Mouse (Mus musculus): ENCODE results near the gene Osbpl9.

DNA sequence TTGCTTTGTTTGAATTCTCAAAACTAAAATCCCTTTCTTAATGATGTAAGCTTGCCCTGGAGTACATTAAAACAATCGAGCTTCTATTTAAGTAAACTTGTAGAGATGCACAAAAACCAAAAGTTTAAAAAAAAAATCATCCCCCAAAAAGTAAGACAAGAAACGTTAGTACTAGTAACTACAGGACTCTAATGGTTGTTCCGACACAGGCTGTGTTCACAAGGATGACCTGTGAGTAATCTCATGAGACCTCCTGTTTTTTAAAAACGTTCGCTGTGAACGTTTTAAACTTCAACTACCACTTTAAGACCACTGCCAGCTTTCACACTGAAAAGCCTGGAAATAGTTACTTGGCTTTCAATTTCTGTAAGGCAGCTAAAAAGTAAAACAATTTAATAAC, 85.1 kb downstream of the Osbpl9 start:
- no peak for TF ChIP-seq CTCF (IDR thresholded peaks at IDR 0.05; ENCODE audit: low read depth)
- no peak for TF ChIP-seq EP300 (IDR thresholded peaks at IDR 0.05; ENCODE audit: low read depth)
